ENCODE assay signal across 20 mouse cellular contexts in genomic region chr17:12223682-12224081, GRCm38 (mm10).
DNase-seq lines count a peak whose midpoint lies in the region; ATAC-seq and TF ChIP-seq lines count a peak whose summit lies in the region.
"Had no signal": no experiment of that assay in that cellular context is flagged by ENCODE, and none has a peak within 500 bp of the region (broad histone marks: within the 10 kb centered on the region; RNA-seq: fewer than 3 reads in every experiment).

No protein-coding gene starts in this region.

- TF ChIP-seq EP300 in liver, postnatal 0 days (IDR thresholded peaks at IDR 0.05; ENCODE audit: low read depth) = no peak

- TF ChIP-seq CTCF in hindbrain, postnatal 0 days (IDR thresholded peaks at IDR 0.05; ENCODE audit: low read depth) = no peak
- TF ChIP-seq CTCF in liver, postnatal 0 days (IDR thresholded peaks at IDR 0.05; ENCODE audit: low read depth) = no peak

- H3K27me3 ChIP-seq in hindbrain, embryonic 15.5 days = no peaks in the 10 kb centered on the region
- H3K27me3 ChIP-seq in hindbrain, postnatal 0 days (ENCODE audit: insufficient read depth, low read length) = no peaks in the 10 kb centered on the region
- H3K27me3 ChIP-seq in liver, postnatal 0 days (ENCODE audit: insufficient read depth, low read length) = no peaks in the 10 kb centered on the region
- no peaks in the 10 kb centered on the region for H3K27me3 ChIP-seq in liver, embryonic 12.5 days (replicated peaks)
- H3K27me3 ChIP-seq: CH12.LX; forebrain, embryonic 13.5 days; limb, embryonic 12.5 days; liver, embryonic 15.5 days; midbrain, embryonic 13.5 days had no signal

- peaks cover 29% of the 10 kb centered on the region for H3K36me3 ChIP-seq in hindbrain, embryonic 15.5 days
- peaks cover 31% of the 10 kb centered on the region for H3K36me3 ChIP-seq in hindbrain, postnatal 0 days (ENCODE audit: insufficient read depth, low read length)
- peaks cover 6% of the 10 kb centered on the region for H3K36me3 ChIP-seq in liver, postnatal 0 days (replicated peaks; ENCODE audit: insufficient read depth, low read length)
- H3K36me3 ChIP-seq in liver, embryonic 12.5 days = peaks cover 72% of the 10 kb centered on the region

- no peaks in the 10 kb centered on the region for H3K9me3 ChIP-seq in hindbrain, embryonic 15.5 days
- no peaks in the 10 kb centered on the region for H3K9me3 ChIP-seq in hindbrain, postnatal 0 days (ENCODE audit: low read length)
- H3K9me3 ChIP-seq in liver, postnatal 0 days (ENCODE audit: low read length) = no peaks in the 10 kb centered on the region
- H3K9me3 ChIP-seq in liver, embryonic 12.5 days (replicated peaks) = no peaks in the 10 kb centered on the region
- H3K9me3 ChIP-seq: forebrain, embryonic 13.5 days; limb, embryonic 12.5 days; liver, embryonic 15.5 days; midbrain, embryonic 13.5 days had no signal

- H3K4me3 ChIP-seq in hindbrain, embryonic 15.5 days = no peak overlapping the region
- no peak overlapping the region for H3K4me3 ChIP-seq in hindbrain, postnatal 0 days (ENCODE audit: low read length)
- no peak overlapping the region for H3K4me3 ChIP-seq in liver, postnatal 0 days (ENCODE audit: low read depth, low read length)
- no peak overlapping the region for H3K4me3 ChIP-seq in liver, embryonic 12.5 days
- H3K4me3 ChIP-seq: forebrain, embryonic 13.5 days; limb, embryonic 12.5 days; liver, embryonic 15.5 days; midbrain, embryonic 13.5 days; myocyte had no signal

- peak; percentile 49 to 65 for DNase-seq in cerebellum, postnatal 25 days
- DNase-seq in cerebellum, adult 18-20 months = no peak
- DNase-seq in hindbrain, postnatal 0 days (ENCODE audit: low spot score) = no peak
- no peak for DNase-seq in liver, postnatal 0 days
- no peak for DNase-seq in right cerebral cortex, adult 18-20 months
- DNase-seq: gastrocnemius, postnatal 36 days; heart, postnatal 10 days; kidney, adult 18-20 months; kidney, postnatal 25 days; right cerebral cortex, postnatal 14 days; spleen, adult 18-20 months; thymus, postnatal 4 days had no signal

- peak; percentile 6; the same call in 1 of the 2 replicates for ATAC-seq in hindbrain, embryonic 15.5 days (ENCODE audit: low FRiP score, low read depth)
- no peak for ATAC-seq in hindbrain, postnatal 0 days
- ATAC-seq in liver, postnatal 0 days = peak; percentile 7; the same call in 1 of the 2 replicates
- ATAC-seq in liver, embryonic 12.5 days = no peak
- ATAC-seq: midbrain, embryonic 13.5 days had no signal

- H3K27ac ChIP-seq in hindbrain, embryonic 15.5 days (replicated peaks) = no peak overlapping the region
- no peak overlapping the region for H3K27ac ChIP-seq in hindbrain, postnatal 0 days
- H3K27ac ChIP-seq in liver, postnatal 0 days (ENCODE audit: low read depth) = no peak overlapping the region
- no peak overlapping the region for H3K27ac ChIP-seq in liver, embryonic 12.5 days
- H3K27ac ChIP-seq: forebrain, embryonic 13.5 days; limb, embryonic 12.5 days; liver, embryonic 15.5 days; midbrain, embryonic 13.5 days had no signal

- H3K9ac ChIP-seq in hindbrain, embryonic 15.5 days = no peak overlapping the region
- no peak overlapping the region for H3K9ac ChIP-seq in hindbrain, postnatal 0 days (replicated peaks; ENCODE audit: low read length)
- no peak overlapping the region for H3K9ac ChIP-seq in liver, postnatal 0 days (replicated peaks)
- H3K9ac ChIP-seq in liver, embryonic 12.5 days = no peak overlapping the region
- H3K9ac ChIP-seq: forebrain, embryonic 13.5 days; limb, embryonic 12.5 days; liver, embryonic 15.5 days; midbrain, embryonic 13.5 days had no signal

- H3K4me1 ChIP-seq in hindbrain, embryonic 15.5 days (replicated peaks) = 0 out of 2 replicates have a peak, but pooled peaks cover 1% of the 10 kb centered on the region
- H3K4me1 ChIP-seq in hindbrain, postnatal 0 days (ENCODE audit: insufficient read depth, low read length) = no peaks in the 10 kb centered on the region
- H3K4me1 ChIP-seq in liver, postnatal 0 days (ENCODE audit: insufficient read depth) = no peaks in the 10 kb centered on the region
- H3K4me1 ChIP-seq in liver, embryonic 12.5 days = no peaks in the 10 kb centered on the region
- H3K4me1 ChIP-seq: liver, embryonic 15.5 days; midbrain, embryonic 13.5 days had no signal

- WGBS in hindbrain, embryonic 15.5 days = 41% methylated on average over 5 of the region's 5 CpGs
- WGBS in hindbrain, postnatal 0 days = 38% methylated on average over 5 of the region's 5 CpGs
- WGBS in liver, postnatal 0 days (ENCODE audit: insufficient replicate concordance) = 73% methylated on average over 5 of the region's 5 CpGs
- 73% methylated on average over 5 of the region's 5 CpGs for WGBS in liver, embryonic 12.5 days (ENCODE audit: insufficient replicate concordance)

- no peak overlapping the region for H3K4me2 ChIP-seq in hindbrain, embryonic 15.5 days
- no peak overlapping the region for H3K4me2 ChIP-seq in hindbrain, postnatal 0 days (ENCODE audit: low read depth, low read length)
- H3K4me2 ChIP-seq in liver, postnatal 0 days (ENCODE audit: low read depth, low read length) = no peak overlapping the region
- no peak overlapping the region for H3K4me2 ChIP-seq in liver, embryonic 12.5 days
- H3K4me2 ChIP-seq: forebrain, embryonic 13.5 days; limb, embryonic 12.5 days; liver, embryonic 15.5 days; midbrain, embryonic 13.5 days had no signal

Comparison
In these comparisons a context has a peak if more than half of its experiments do, and no peak if none do; other contexts are left out.
1. DNase-seq: peak in cerebellum, postnatal 25 days (2 of 2); none in cerebellum, adult 18-20 months (0 of 2), hindbrain, postnatal 0 days (single experiment), liver, postnatal 0 days (single experiment) and right cerebral cortex, adult 18-20 months (single experiment).
2. ATAC-seq: peak in hindbrain, embryonic 15.5 days (single experiment) and liver, postnatal 0 days (single experiment); none in hindbrain, postnatal 0 days (single experiment) and liver, embryonic 12.5 days (single experiment).